Mouse (Mus musculus) layer of hippocampus, adult 2 months (tissue): ENCODE data around the gene Bmp2k. TPM values are rescaled to one million over a fixed set of nuclear protein-coding genes. Genes with fewer than 3 reads are reported as not detected.
A peak's percentile ranks its signal among the peaks of the same experiment; 100 is the strongest.

Experiments
- DNase-seq, 2 experiments: peaks; one replicate each; pipeline ENCODE4 v3.0.0; 2022; ENCODE audit warnings: low spot score in 2 of 2
- H3K27ac ChIP-seq: fragments of 200-600 bp; 2 replicates; pipeline ENCODE4 v1.8.1; 2022
- H3K4me3 ChIP-seq: fragments of 200-600 bp; 2 replicates; pipeline ENCODE4 v1.8.1; 2022; ENCODE audit warnings: mild to moderate bottlenecking
- CTCF ChIP-seq: fragments of 200-600 bp; conservative IDR thresholded peaks from 2 replicates; pipeline ENCODE4 v1.8.1; 2022; ENCODE audit warnings: antibody characterized with exemption, mild to moderate bottlenecking, moderate library complexity
- total RNA-seq, 2 experiments: library from RNA; stranded (reverse); gene quantifications; 2 replicates each; pipeline ENCODE4 v1.2.3; 2021

Bmp2k gene
- total RNA-seq, 2 experiments from 2014 or later = 12.3 to 13.2 TPM

DNA sequence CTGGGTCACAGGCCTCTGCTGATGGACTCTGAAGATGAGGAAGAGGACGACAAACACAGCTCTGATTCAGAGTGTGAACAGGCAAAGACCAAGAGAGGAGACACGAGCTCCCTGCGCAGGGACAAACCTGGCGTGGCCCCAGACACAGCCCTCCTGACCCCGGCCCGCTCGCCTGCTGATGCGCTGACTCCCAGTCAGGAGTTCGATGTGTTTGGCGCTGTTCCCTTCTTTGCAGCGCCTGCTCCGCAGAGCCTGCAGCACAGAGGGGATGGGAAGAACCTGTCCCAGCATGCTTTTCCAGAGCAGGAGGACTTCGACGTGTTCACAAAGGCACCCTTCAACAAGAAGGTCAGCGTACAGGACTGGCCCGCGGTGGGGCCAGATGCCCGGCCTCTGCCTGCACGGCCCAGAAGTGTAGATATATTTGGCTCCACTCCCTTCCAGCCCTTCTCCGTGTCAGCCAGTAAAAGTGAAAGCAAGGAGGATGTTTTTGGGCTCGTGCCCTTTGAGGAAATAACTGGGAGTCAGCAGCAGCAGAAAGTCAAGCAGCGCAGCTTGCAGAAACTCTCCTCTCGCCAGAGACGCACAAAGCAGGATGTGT, 89.6 kb downstream of the Bmp2k start:
- no peak overlapping the region for H3K4me3 ChIP-seq
- no peak overlapping the region for H3K27ac ChIP-seq
- DNase-seq = no peak
- TF ChIP-seq CTCF = no peak

DNA sequence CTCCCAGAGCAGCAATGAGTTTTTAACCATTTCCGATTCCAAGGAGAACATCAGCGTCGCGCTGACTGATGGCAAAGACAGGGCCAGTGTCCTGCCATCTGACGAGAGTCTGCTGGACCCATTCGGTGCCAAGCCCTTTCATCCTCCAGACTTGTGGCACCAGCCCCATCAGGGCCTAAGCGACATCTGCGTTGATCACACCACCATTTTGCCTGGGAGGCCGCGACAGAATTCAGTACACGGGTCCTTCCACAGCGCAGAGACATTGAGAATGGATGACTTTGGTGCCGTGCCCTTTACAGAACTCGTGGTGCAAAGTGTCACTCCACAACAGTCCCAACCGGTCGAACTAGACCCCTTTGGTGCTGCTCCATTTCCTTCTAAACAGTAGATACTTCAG, 90.3 kb downstream of the Bmp2k start:
- H3K27ac ChIP-seq = no peak overlapping the region
- no peak for TF ChIP-seq CTCF
- no peak for DNase-seq
- no peak overlapping the region for H3K4me3 ChIP-seq

DNA sequence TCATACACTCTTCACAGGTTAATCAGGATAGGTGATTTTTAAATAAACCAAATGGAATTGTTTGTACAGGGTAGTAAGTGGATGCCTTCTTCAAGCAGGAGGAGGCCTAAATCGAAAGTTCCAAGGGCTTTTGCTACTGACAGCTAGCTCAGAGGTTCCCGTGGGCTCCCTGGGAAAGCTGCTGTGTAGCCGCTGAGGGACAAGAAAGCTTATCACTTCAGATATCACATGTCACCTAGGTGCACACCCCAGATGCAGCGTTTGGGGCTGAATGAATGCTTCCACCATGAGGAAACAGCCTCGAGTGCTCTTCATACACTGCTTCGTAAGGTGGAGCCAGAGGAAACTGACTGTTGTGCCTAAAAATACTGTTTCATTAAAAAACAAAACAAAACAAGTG, 90.7 kb downstream of the Bmp2k start:
- H3K4me3 ChIP-seq = no peak overlapping the region
- no peak overlapping the region for H3K27ac ChIP-seq
- DNase-seq = no peak
- no peak for TF ChIP-seq CTCF

DNA sequence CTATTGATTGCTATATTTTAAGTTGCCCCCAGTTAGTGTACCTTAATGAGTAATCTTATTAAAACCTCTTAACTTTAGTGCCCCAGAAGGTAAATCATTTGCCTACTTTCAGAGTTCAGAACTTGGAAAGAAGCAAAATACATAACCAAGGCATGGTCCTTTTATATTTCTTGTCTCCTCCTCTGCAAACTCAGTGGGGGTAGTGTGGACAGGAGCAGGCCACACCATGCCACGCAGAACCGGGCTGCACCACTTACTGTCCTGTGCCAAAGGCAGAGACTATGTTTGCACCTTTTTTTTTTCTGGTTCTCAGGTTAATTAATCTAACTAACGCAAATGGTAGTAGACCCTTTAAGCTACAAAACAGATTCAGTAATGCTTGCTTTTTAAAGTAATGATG, 91.9 kb downstream of the Bmp2k start:
- no peak for TF ChIP-seq CTCF
- Histone ChIP-seq H3K27ac (no peak overlapping the region), H3K4me3 (no peak overlapping the region)
- DNase-seq = no peak

DNA sequence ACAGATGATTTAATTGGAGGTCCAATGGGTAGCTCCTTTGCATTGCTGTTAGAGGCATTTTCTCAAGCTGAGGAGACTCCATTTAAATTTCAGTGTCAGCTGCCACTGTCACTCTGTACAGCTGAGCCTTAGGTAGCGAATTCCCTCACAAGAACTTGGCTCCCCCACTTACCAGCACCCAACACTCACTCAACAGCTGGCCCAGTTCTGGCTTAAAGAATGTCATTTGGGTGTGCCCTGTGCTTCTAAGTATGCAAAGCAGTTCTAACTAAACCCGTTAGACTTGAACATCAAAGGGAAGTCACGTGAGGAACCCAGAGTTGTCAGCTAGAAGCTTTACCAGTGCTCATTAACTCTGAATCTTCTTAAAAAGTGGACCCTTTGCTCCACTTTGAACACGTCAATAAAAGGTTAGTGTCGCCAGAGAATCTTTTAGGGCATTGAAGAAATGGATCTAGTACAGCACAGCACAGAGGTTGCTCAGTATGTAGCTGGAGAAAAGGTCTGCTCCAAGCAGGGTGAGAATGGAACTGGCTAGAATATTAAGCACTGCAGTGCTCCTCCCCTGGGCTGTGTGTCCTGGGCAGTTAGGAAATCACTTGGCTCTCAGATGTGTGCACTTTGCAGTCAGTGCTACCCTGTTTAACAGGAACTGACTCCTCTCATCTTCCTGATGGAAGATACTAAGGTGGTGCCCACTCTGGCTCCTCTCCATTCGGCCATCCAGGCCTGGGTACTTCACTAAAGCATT, 92.7 kb downstream of the Bmp2k start:
- TF ChIP-seq CTCF = no peak
- H3K27ac ChIP-seq = no peak overlapping the region
- no peak overlapping the region for H3K4me3 ChIP-seq
- no peak for DNase-seq

DNA sequence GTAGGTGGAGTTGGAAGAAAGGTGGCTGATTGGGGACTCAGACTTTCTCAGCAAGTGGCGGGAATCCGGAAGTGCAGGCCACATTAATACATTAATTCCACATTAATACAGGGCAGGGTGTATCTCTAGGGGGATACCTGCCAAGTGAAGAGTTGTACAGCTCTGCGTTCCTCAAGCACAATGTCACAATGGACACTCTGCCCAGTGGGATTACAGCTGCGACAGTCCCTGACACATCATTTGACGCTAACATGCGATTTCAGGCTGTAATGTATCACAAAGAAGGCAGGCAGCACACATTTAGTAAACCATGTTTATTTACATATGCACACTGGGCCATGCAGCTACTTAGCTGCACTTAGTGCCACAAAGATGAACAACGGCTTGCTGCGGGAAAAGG, 95.5 kb downstream of the Bmp2k start:
- TF ChIP-seq CTCF = no peak; the same call in 1 of the 2 replicates
- Histone ChIP-seq H3K27ac (no peak overlapping the region), H3K4me3 (no peak overlapping the region)
- no peak for DNase-seq

DNA sequence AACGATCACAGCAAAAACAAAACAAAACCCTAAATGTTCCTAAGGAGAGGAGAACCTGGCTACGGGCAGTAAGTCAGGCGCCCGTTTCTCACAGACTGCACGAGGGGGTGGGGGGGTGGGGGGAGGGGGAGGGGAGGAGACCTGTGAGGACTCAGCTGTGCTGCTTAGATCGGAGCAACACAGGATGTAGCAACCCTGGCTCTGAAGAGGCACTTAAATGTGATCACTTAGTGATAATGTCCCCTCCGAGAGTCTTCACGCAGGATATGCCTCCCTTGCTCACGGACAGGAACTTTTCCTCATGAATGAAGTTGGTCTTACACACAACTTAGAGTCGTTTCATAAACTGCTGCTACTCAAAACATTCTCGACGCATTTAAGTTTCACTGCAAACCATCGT, 97.8 kb downstream of the Bmp2k start:
- H3K27ac ChIP-seq = no peak overlapping the region
- no peak for TF ChIP-seq CTCF
- DNase-seq = no peak

DNA sequence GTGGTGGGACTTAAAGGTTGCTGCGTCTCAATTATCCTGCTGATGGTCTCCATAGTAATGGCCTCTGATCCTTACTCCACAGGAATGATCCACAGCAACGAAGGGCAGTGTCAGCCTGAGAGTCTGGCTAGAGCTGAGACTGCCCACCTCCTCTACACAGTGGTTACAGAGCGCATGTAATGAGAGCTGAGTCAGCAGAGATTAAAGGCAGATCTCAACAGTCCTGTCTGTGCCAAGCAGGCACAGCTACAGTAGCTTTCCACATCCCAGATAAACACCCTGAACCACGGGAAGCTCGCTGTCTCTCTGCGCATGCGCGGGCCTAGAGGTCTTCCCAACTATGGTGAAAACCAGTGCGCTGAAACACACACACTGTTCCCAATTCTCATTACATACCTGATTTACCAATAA, 100.1 kb downstream of the Bmp2k start:
- no peak for TF ChIP-seq CTCF
- no peak for DNase-seq
- Histone ChIP-seq H3K4me3 (no peak overlapping the region), H3K27ac (no peak overlapping the region)

More for the DNA sequence above, 97.8 kb downstream of the Bmp2k start:
- no peak overlapping the region for H3K4me3 ChIP-seq

DNA sequence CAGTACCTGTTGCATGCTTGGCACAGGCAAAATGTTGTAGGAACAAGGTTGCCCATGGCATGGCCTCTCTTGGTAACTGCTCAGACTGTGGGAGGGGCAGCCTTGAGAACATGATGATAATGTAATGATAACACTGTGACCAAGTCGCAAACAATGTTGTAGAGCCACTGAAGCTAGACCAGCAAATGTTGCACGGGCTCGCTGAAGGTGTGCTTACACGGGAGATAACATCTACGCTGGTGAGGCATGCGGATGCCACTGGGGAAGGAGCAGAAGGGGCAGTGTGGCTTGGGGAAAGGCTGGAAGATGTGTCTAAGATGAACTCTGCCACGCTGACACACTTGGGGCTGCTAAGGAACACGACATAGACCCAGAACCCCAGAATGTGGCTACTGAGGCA, 102.5 kb downstream of the Bmp2k start:
- DNase-seq = no peak
- no peak overlapping the region for H3K27ac ChIP-seq

DNA sequence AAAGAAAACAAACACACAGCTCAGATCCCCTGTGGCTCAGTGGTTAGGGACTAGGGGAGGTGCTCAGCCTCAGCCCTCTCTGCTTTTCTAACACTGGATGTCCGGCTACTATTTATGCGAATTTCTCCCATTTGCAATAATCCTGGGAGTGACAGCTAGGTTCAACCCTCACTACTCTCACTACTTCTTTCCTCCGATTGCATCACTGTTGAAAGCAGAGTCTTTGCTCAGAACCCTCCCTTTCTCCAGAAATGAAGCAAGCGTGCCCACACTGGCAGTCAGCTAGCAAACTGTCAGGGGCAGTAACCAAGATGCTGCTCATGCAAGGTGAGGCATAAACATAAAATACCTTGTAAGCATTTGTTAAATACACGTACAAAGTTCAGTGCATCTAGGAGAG, 110.8 kb downstream of the Bmp2k start:
- no peak for TF ChIP-seq CTCF
- DNase-seq = no peak
- no peak overlapping the region for H3K27ac ChIP-seq
- H3K4me3 ChIP-seq = no peak overlapping the region

More for the DNA sequence above, 102.5 kb downstream of the Bmp2k start:
- TF ChIP-seq CTCF = no peak
- H3K4me3 ChIP-seq = no peak overlapping the region

DNA sequence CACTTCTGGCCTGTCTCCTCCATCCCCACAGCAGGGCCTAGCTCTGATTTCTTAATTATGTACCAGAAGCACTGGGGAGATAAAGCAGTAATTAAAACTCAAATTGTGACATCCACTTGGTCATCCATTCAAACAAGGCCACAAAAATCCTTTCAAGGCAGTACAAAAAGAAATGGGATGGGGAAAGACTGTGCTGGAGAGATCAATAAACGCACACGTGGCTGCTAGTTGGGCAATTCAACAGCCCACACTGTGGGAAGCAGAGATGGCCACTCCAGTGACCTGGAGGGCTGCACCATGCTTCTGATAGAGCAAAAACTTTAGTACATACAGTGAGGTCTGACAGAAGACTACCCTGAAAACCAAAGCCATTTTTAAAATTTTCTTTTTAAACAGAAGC, 112.6 kb downstream of the Bmp2k start:
- no peak for DNase-seq

DNA sequence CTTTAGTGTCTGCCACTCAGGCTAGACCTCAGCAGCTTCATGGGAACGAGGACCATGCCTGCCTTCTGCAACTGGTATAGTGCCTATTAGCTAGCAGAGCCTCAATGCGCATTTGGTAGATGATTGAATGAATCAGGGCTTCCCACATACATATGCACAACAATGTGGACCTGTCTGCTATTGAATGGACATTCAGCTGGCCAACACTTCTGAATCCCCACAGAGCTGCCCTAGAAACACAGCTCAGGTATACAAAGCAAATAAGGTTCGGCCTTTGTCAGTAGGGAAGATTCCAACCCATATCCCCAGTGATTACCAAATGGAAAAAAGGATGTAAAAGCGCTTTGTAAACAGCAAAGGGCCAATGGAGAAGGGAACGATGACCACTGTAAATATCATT, 113.2 kb downstream of the Bmp2k start:
- peak overlapping the region; percentile 87 for H3K27ac ChIP-seq
- peak overlapping the region; percentile 95 for H3K4me3 ChIP-seq
- TF ChIP-seq CTCF = no peak
- DNase-seq = no peak

More for the DNA sequence above, 112.6 kb downstream of the Bmp2k start:
- no peak for TF ChIP-seq CTCF
- Histone ChIP-seq H3K27ac (peak overlapping the region; percentile 87), H3K4me3 (peak overlapping the region; percentile 95)

DNA sequence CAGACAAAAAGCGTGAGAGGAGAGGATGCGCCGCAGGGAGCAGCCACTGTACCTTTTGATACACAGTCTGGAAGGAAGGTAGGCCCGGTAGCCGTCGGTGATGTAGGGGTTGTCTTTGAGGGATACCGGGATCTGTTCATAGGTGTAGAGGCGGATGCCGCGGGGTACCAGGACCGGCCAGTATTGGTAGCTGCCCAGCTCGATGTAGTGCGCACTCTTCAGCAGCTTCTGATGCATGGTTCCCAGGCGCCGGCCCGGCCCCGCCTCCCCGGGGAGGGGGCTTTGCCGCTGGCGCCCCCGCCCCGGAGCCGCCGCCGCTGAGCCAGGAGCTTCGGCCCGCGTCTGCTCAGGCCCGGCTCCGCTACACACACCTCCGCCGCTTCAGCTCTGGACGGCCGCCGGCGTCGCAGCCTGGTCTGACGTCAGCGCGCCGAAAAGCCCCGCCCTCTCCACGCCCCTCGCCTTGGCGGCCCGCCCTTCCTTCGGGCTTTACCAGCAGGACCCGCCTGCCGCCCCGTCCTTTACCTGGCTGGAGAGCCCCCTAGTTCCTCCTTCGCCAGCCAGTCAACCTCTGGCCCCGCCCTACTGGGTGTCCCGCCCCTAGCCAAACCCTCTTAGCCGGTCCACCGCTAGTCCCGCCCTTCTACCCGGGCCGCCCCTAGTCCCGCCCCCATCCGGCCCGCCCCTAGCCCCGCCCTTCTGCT, 113.9 kb downstream of the Bmp2k start, which contains the start of gene Paqr3:
Gene Paqr3, minus strand, starts transcription at position 390 of the 704 bp plus-strand sequence.
- Histone ChIP-seq H3K27ac (peak within 1 kb of the TSS; percentile 87), H3K4me3 (peak within 1 kb of the TSS; percentile 95)
- DNase-seq = peak; percentile 97 to 98
- TF ChIP-seq CTCF = no peak
